Mouse (Mus musculus) kidney, adult 2 months (tissue): ENCODE measurements around the gene Acer3. TPM values are rescaled to one million over a fixed set of nuclear protein-coding genes. Genes with fewer than 3 reads are reported as not detected.

Experiments used
- DNase-seq: peaks from one replicate; pipeline ENCODE4 v3.0.0; 2021
- H3K27ac ChIP-seq: fragments of 200-500 bp; 2 replicates; pipeline ENCODE4 v1.5.1; 2012; ENCODE audit warnings: low read depth, low read length, control low read depth, inconsistent platforms; ENCODE audit not compliant: insufficient read depth
- H3K27me3 ChIP-seq: fragments of 200-500 bp; replicated peaks from 2 replicates; pipeline ENCODE4 v1.6.1; 2012; ENCODE audit warnings: mild to moderate bottlenecking, moderate library complexity, low read length, inconsistent platforms; ENCODE audit not compliant: control insufficient read depth, insufficient read depth
- H3K36me3 ChIP-seq: fragments of 200-500 bp; 2 replicates; pipeline ENCODE4 v1.6.1; 2012; ENCODE audit warnings: mild to moderate bottlenecking, moderate library complexity, low read length, inconsistent platforms; ENCODE audit not compliant: control insufficient read depth, insufficient read depth
- H3K4me1 ChIP-seq: fragments of 200-500 bp; 2 replicates; pipeline ENCODE4 v1.6.1; 2011; ENCODE audit warnings: low read length; ENCODE audit not compliant: control insufficient read depth, insufficient read depth
- H3K4me3 ChIP-seq: fragments of 200-500 bp; 2 replicates; pipeline ENCODE4 v1.5.1; 2011; ENCODE audit warnings: mild to moderate bottlenecking, low read depth, low read length, control low read depth; ENCODE audit not compliant: insufficient read depth
- CTCF ChIP-seq: fragments of 200-500 bp; conservative IDR thresholded peaks from 2 replicates; pipeline ENCODE4 v1.5.1; 2011; ENCODE audit warnings: low read depth, mild to moderate bottlenecking, control low read depth, low read length, moderate library complexity, mixed read lengths; ENCODE audit not compliant: insufficient read depth, insufficient read length
- POLR2A ChIP-seq: fragments of 200-500 bp; IDR thresholded peaks from one replicate; pipeline ENCODE4 v1.6.1; 2011; ENCODE audit warnings: low read depth, low read length, control low read depth
- WGBS: fragments of 180-500 bp; shearing (Covaris S2); methylation state at CpG from one replicate; pipeline ENCODE4 v1.1.7; 2018; 5-methylcytosine and 5-hydroxymethylcytosine counted together
- polyA plus RNA-seq: library from polyadenylated mRNA; depleted of rRNA; stranded (reverse); fragments of >200 nt; gene quantifications from 2 replicates; pipeline ENCODE4 v1.2.3, GENCODE M21; 2012

Acer3 gene
- polyA plus RNA-seq, 1 experiment = 11.9 TPM

- no peaks in the 10 kb centered on the region for H3K27me3 ChIP-seq
- peaks cover 10% of the 10 kb centered on the region for H3K4me1 ChIP-seq
- H3K27ac ChIP-seq = peak overlapping the region; percentile 14; the same call in 1 of the 2 replicates
- H3K36me3 ChIP-seq = no peaks in the 10 kb centered on the region
- no peak overlapping the region for H3K4me3 ChIP-seq
- 78% methylated on average over 8 of the region's 8 CpGs for WGBS
- no peak for TF ChIP-seq CTCF
- DNase-seq = no peak
Observed at GRCm38 (mm10) chr7:98172661-98173060, 148.3 kb downstream of the Acer3 start.

GRCm38 (mm10) chr7:98171141-98172073 lies 149.6 kb downstream of the Acer3 start:
- Histone ChIP-seq H3K27ac (peak overlapping the region; percentile 18), H3K4me1 (peaks cover 10% of the 10 kb centered on the region), H3K36me3 (no peaks in the 10 kb centered on the region), H3K27me3 (no peaks in the 10 kb centered on the region), H3K4me3 (no peak overlapping the region)
- TF ChIP-seq CTCF = no peak
- no peak for TF ChIP-seq POLR2A
- DNase-seq = peak; percentile 22
- 66% methylated on average over 6 of the region's 6 CpGs for WGBS

- Histone ChIP-seq H3K4me1 (peaks cover 22% of the 10 kb centered on the region), H3K27me3 (no peaks in the 10 kb centered on the region), H3K4me3 (no peak overlapping the region), H3K36me3 (no peaks in the 10 kb centered on the region), H3K27ac (peak overlapping the region; percentile 67)
- peak; percentile 35 for DNase-seq
- 32% methylated on average over 10 of the region's 10 CpGs for WGBS
- TF ChIP-seq POLR2A = no peak
- TF ChIP-seq CTCF = no peak
Observed at GRCm38 (mm10) chr7:98164999-98165528, 155.9 kb downstream of the Acer3 start.

GRCm38 (mm10) chr7:98164382-98164998 lies 156.5 kb downstream of the Acer3 start:
- WGBS = 78% methylated on average over 9 of the region's 9 CpGs
- peak overlapping the region; percentile 67 for H3K27ac ChIP-seq
- H3K4me1 ChIP-seq = peaks cover 26% of the 10 kb centered on the region
- TF ChIP-seq POLR2A (no peak), CTCF (no peak)
- no peak for DNase-seq
- no peaks in the 10 kb centered on the region for H3K36me3 ChIP-seq
- no peaks in the 10 kb centered on the region for H3K27me3 ChIP-seq
- no peak overlapping the region for H3K4me3 ChIP-seq

GRCm38 (mm10) chr7:98163700-98164099 lies 157.3 kb downstream of the Acer3 start:
- peaks cover 29% of the 10 kb centered on the region for H3K4me1 ChIP-seq
- no peak overlapping the region for H3K27ac ChIP-seq
- H3K4me3 ChIP-seq = no peak overlapping the region
- DNase-seq = no peak
- H3K27me3 ChIP-seq = no peaks in the 10 kb centered on the region
- no peaks in the 10 kb centered on the region for H3K36me3 ChIP-seq
- TF ChIP-seq CTCF (no peak), POLR2A (no peak)
- 57% methylated on average over 3 of the region's 3 CpGs for WGBS

GRCm38 (mm10) chr7:98162239-98162638 lies 158.8 kb downstream of the Acer3 start:
- no peaks in the 10 kb centered on the region for H3K27me3 ChIP-seq
- TF ChIP-seq CTCF (no peak), POLR2A (no peak)
- DNase-seq = no peak
- no peaks in the 10 kb centered on the region for H3K36me3 ChIP-seq
- H3K27ac ChIP-seq = no peak overlapping the region
- no peak overlapping the region for H3K4me3 ChIP-seq
- H3K4me1 ChIP-seq = peaks cover 30% of the 10 kb centered on the region
- 64% methylated on average over 6 of the region's 6 CpGs for WGBS

GRCm38 (mm10) chr7:98160041-98160740 lies 160.8 kb downstream of the Acer3 start:
- Histone ChIP-seq H3K36me3 (no peaks in the 10 kb centered on the region), H3K4me1 (peaks cover 30% of the 10 kb centered on the region), H3K27ac (peak overlapping the region; percentile 78), H3K27me3 (no peaks in the 10 kb centered on the region), H3K4me3 (no peak overlapping the region)
- WGBS = 25% methylated on average over 8 of the region's 8 CpGs
- no peak for TF ChIP-seq POLR2A
- no peak for TF ChIP-seq CTCF
- DNase-seq = peak; percentile 42
